Mouse (Mus musculus): Measurements from ENCODE around the gene Pold3.

GRCm38 (mm10) chr7:100077071-100077470 lies 44.3 kb downstream of the Pold3 start:
- TF ChIP-seq CTCF (IDR thresholded peaks at IDR 0.05; ENCODE audit: insufficient read depth, low read length) (no peak), POLR2A (IDR thresholded peaks at IDR 0.05; ENCODE audit: borderline replicate concordance, extremely low read depth, low read depth, low read length) (no peak)
